Mouse (Mus musculus) Muller cell, postnatal 12 days (primary cell): Measurements from ENCODE around the gene Fam171b.
A peak's percentile ranks its signal among the peaks of the same experiment; 100 is the strongest.

Source experiments
- DNase-seq: peaks from one replicate; pipeline ENCODE4 v3.0.0-alpha.2; 2015; ENCODE audit errors: inconsistent ontology term

The Fam171b gene

GRCm38 (mm10) chr2:83883850-83884420 lies 71.5 kb downstream of the Fam171b start:
- DNase-seq, result no peak

DNA sequence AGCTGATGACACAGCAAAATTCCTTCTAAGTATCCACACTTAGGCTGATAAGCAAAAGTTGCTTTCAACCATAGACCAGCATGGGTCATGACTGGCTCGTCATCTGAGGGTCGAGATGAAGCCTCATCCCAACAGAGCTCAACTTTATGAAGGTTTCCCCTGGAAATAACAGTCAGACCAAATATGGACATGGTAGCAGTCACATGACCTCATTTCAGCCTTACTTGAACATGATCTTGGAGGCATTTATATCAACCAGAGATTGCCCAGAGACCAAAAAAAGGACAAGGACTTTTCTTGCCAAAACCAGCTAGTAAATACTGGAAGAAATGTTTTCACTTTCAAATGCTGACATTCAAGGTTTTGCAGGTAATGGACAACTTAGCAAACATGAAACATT lies 81.3 kb downstream of the Fam171b start:
- DNase-seq, result no peak

DNA sequence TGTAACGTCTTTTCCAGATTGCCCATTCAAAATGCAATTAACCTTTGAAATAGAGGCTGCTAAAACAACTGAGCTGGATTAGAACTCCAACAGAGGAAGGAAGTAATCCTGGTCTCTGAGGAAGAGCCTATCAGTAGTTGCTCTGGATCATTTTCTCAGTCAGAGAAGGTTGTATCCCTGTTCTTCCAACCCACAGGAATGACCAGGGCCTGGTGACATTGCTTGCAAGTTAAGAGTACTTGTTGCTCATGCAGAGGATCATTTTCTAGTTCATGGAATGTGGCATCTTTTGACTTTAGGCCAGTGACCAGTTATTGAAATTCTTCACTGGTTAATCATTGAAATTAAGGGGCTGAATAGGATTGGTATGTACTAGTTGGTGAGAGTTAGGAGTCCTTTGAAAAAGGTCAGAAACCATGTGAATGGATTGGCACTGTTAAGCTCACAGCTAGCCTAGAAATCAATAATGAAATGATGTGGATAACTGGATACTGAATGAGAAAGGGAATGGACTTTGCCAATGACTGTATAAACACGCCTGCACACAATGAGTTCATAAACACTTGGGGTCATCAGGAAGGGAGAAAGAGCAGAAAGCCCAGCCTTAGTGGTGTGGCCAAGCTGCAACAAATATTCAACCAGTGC lies 89.6 kb downstream of the Fam171b start:
- DNase-seq, result peak; percentile 86

GRCm38 (mm10) chr2:83929478-83930088 lies 117.1 kb downstream of the Fam171b start:
- DNase-seq, result no peak
